Mouse (Mus musculus) forebrain, embryonic 11.5 days (tissue): Measurements from ENCODE around the gene Lrig1. TPM values are rescaled to one million over a fixed set of nuclear protein-coding genes. Genes with fewer than 3 reads are reported as not detected.

Source experiments
- ATAC-seq: fragments of 200-750 bp; cut with Nextera tagmentation; replicated peaks from 2 replicates; pipeline ENCODE4 v1.8.0; 2017; ENCODE audit warnings: moderate TSS enrichment; ENCODE audit not compliant: low FRiP score
- DNase-seq: peaks from one replicate; pipeline ENCODE4 v3.0.0-alpha.2; 2017; ENCODE audit warnings: low spot score
- H3K27ac ChIP-seq: fragments of 300-500 bp; sonication (generic); 2 replicates; pipeline ENCODE4 v1.5.1; 2014; ENCODE audit warnings: low read depth, low read length
- H3K27me3 ChIP-seq: fragments of 300-500 bp; sonication (generic); 2 replicates; pipeline ENCODE4 v1.6.1; 2014; ENCODE audit warnings: mild to moderate bottlenecking, low read length, mixed read lengths; ENCODE audit not compliant: control insufficient read depth, insufficient read depth
- H3K36me3 ChIP-seq: fragments of 300-500 bp; sonication (generic); 2 replicates; pipeline ENCODE4 v1.6.1; 2014; ENCODE audit warnings: mild to moderate bottlenecking, low read length, moderate library complexity, mixed read lengths; ENCODE audit not compliant: control insufficient read depth, insufficient read depth
- H3K4me1 ChIP-seq: fragments of 300-500 bp; sonication (generic); replicated peaks from 2 replicates; pipeline ENCODE4 v1.6.1; 2014; ENCODE audit warnings: low read length, mixed read lengths; ENCODE audit not compliant: control insufficient read depth, insufficient read depth
- H3K4me2 ChIP-seq: fragments of 300-500 bp; sonication (generic); 2 replicates; pipeline ENCODE4 v1.6.1; 2014; ENCODE audit warnings: low read depth, mild to moderate bottlenecking, low read length, moderate library complexity, mixed read lengths; ENCODE audit not compliant: severe bottlenecking
- H3K4me3 ChIP-seq: fragments of 300-500 bp; sonication (generic); 2 replicates; pipeline ENCODE4 v1.5.1; 2014; ENCODE audit warnings: low read depth, low read length
- H3K9ac ChIP-seq: fragments of 300-500 bp; sonication (generic); 2 replicates; pipeline ENCODE4 v1.6.1; 2014; ENCODE audit warnings: low read length
- H3K9me3 ChIP-seq: fragments of 300-500 bp; sonication (generic); 2 replicates; pipeline ENCODE4 v1.6.1; 2016; ENCODE audit warnings: low read length, mixed read lengths; ENCODE audit not compliant: control insufficient read depth
- WGBS: fragments of 180-500 bp; shearing (Covaris S2); extraction: QIAGEN DNeasy Blood & Tissue Kit; methylation state at CpG from one replicate; pipeline ENCODE4 v1.1.7; 2014; 5-methylcytosine and 5-hydroxymethylcytosine counted together
- polyA plus RNA-seq: library from polyadenylated mRNA; unstranded; fragments of >200 nt; fragmentation: Nextera tagmentation; extraction: Ambion mirVana; gene quantifications from 2 replicates; pipeline ENCODE4 v1.2.1, GENCODE M21; 2014

Lrig1 gene
- polyA plus RNA-seq, 1 experiment from 2014 or later = 21.7 TPM

DNA sequence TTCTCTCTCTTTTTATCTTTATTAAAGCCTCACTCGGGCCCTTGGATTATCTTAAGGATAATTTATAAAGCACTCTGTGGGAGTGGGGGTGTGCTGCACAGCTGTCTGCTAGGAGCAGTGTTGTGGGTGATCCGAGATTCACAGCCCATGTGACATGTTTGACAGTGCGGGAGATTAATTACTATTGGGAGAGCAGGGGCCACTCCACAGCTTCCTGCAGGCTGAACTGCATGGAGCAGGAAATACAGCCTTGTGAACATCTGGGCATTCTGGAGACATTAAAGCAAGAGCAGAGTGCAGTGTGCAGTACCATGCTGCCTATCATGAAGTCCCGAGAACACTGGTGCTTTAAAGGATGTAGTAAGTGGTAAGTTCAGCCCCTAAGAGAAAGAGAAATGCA is 107.2 kb downstream of the Lrig1 start:
- H3K4me2 ChIP-seq = no peak overlapping the region
- no peaks in the 10 kb centered on the region for H3K27me3 ChIP-seq
- WGBS = 23% methylated on average over 4 of the region's 4 CpGs
- no peaks in the 10 kb centered on the region for H3K9me3 ChIP-seq
- ATAC-seq (no peak), DNase-seq (peak; percentile 51)
- no peak overlapping the region for H3K27ac ChIP-seq
- H3K9ac ChIP-seq = no peak overlapping the region
- no peak overlapping the region for H3K4me3 ChIP-seq
- H3K4me1 ChIP-seq = no peaks in the 10 kb centered on the region; the same call in 1 of the 2 replicates
- no peaks in the 10 kb centered on the region for H3K36me3 ChIP-seq

DNA sequence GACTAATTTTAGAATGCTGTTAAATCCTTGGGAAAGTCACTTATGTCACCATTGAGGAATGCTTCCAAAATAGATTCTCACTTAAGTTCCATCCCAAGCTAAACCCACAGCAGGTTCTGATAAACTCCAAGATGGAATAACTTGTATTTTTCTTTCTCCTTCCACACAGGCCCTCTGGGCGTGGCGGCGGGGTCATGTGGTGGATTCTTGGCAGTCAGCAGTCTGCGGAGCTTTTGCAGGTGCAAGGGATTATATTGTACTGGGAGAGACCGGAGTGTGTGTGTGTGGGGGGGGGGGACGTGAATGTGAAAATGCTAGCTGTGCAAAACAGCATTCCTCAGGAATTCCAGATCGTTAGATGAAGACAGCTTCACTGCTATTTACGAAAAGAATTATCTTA is 107.7 kb downstream of the Lrig1 start:
- 34% methylated on average over 8 of the region's 8 CpGs for WGBS

DNA sequence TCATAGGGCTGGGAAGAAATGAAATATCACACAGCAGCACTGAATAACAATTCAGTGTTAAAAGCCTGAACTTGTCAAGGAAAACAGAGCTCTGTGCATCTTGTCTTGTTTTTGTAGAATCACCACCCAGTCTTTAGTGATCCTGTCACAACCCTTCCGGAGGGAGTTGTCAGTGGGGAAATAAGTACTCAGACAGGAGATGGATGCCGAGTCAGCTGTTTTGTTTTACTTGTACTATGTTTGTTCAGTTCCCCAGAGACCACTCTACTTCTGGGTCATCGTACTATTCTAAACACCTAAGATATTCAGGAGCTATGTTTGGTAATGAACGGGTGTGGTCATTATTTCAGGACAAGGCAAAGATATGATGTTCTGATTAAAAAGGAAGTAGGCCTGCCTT is 111.6 kb downstream of the Lrig1 start:
- DNase-seq (no peak), ATAC-seq (no peak)
- no peaks in the 10 kb centered on the region for H3K27me3 ChIP-seq
- no peaks in the 10 kb centered on the region for H3K36me3 ChIP-seq
- H3K4me2 ChIP-seq = no peak overlapping the region
- H3K9me3 ChIP-seq = no peaks in the 10 kb centered on the region
- H3K27ac ChIP-seq = no peak overlapping the region
- 90% methylated on average over 4 of the region's 4 CpGs for WGBS
- H3K4me1 ChIP-seq = no peaks in the 10 kb centered on the region; the same call in none of the 2 replicates
- no peak overlapping the region for H3K4me3 ChIP-seq
- H3K9ac ChIP-seq = no peak overlapping the region

More for the DNA sequence above, 107.7 kb downstream of the Lrig1 start:
- no peak overlapping the region for H3K9ac ChIP-seq
- no peaks in the 10 kb centered on the region for H3K27me3 ChIP-seq
- no peaks in the 10 kb centered on the region for H3K36me3 ChIP-seq
- H3K4me2 ChIP-seq = no peak overlapping the region
- peak; percentile 62 for DNase-seq
- no peaks in the 10 kb centered on the region for H3K9me3 ChIP-seq
- no peak overlapping the region for H3K4me3 ChIP-seq
- no peak for ATAC-seq
- H3K27ac ChIP-seq = no peak overlapping the region
- no peaks in the 10 kb centered on the region; the same call in 1 of the 2 replicates for H3K4me1 ChIP-seq

DNA sequence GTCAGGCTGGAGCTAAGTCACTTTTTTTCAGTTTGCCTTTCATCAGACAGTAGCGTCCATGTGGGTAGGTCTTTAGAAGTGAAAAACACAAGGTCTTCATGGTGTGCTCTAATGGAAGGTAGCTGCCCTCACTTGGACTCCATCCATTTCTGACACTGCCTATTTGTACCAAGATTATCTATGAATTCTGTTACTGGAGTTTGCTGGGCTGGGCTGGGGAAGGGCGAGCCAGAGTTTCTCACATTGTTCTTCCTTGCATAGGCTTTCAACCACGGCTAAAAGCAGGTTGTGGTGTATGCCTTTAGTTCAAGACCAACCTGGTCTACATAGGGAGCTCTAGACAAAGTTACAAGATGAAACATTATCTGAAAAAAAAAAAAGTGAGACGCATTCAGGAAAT is 115.0 kb downstream of the Lrig1 start:
- no peak overlapping the region for H3K9ac ChIP-seq
- DNase-seq (no peak), ATAC-seq (no peak)
- no peak overlapping the region for H3K27ac ChIP-seq
- H3K4me3 ChIP-seq = no peak overlapping the region
- no peaks in the 10 kb centered on the region for H3K9me3 ChIP-seq
- H3K4me1 ChIP-seq = peaks cover 2% of the 10 kb centered on the region; the same call in 1 of the 2 replicates
- H3K27me3 ChIP-seq = no peaks in the 10 kb centered on the region
- 87% methylated on average over 4 of the region's 4 CpGs for WGBS
- H3K36me3 ChIP-seq = no peaks in the 10 kb centered on the region
- H3K4me2 ChIP-seq = no peak overlapping the region

DNA sequence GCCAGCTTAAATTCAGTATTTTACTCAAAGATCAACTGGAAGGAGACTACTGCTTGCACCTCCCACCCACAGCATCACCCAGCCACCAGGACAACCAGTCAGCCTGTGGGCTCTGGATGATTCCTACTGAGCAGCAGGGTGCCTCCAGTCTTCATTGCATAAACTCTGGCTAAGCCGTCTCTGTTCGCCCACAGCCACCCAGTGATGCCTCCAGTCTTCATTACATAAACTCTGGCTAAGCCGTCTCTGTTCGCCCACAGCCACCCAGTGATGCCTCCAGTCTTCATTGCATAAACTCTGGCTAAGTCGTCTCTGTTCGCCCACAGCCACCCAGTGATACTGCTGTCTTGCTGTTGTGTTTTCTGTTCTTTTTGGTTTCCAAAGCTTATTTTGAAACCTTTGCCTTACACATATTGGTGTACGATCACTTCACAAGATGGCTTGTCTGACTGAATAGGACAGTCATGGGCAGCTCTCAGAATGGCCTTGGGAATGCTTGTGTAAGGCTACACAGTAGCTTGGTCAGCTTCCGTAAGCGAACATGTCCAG is 115.7 kb downstream of the Lrig1 start:
- Histone ChIP-seq H3K4me2 (no peak overlapping the region), H3K36me3 (no peaks in the 10 kb centered on the region), H3K4me3 (no peak overlapping the region), H3K9ac (no peak overlapping the region), H3K4me1 (peaks cover 2% of the 10 kb centered on the region; the same call in 1 of the 2 replicates), H3K27ac (no peak overlapping the region), H3K9me3 (no peaks in the 10 kb centered on the region), H3K27me3 (no peaks in the 10 kb centered on the region)
- DNase-seq (no peak), ATAC-seq (no peak)
- whole genome bisulfite sequencing = 94% methylated on average over 9 of the region's 9 CpGs

DNA sequence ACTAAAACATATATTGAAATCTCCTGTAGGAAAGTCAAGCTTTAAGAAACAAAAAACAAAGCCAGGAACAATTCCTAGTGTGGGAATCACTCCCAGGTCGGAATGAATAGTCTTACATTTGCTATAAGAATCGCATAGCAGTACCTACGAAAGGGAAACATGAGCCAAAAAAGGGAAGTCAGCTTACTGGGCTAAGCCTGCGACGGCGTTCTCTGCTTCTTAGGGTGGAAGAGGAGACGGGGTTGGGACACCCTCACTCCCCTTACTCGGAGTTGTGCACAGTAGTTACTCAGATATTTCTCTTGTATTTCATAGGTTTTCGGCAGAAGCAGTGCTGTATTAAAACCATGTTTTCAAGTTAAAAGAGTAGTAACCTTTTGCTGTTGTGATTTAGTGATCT is 117.9 kb downstream of the Lrig1 start:
- ATAC-seq (no peak), DNase-seq (no peak)
- Histone ChIP-seq H3K9me3 (no peaks in the 10 kb centered on the region), H3K9ac (no peak overlapping the region), H3K4me1 (peaks cover 10% of the 10 kb centered on the region), H3K27me3 (no peaks in the 10 kb centered on the region), H3K36me3 (no peaks in the 10 kb centered on the region), H3K4me2 (no peak overlapping the region), H3K27ac (no peak overlapping the region), H3K4me3 (no peak overlapping the region)
- 90% methylated on average over 9 of the region's 9 CpGs for WGBS

DNA sequence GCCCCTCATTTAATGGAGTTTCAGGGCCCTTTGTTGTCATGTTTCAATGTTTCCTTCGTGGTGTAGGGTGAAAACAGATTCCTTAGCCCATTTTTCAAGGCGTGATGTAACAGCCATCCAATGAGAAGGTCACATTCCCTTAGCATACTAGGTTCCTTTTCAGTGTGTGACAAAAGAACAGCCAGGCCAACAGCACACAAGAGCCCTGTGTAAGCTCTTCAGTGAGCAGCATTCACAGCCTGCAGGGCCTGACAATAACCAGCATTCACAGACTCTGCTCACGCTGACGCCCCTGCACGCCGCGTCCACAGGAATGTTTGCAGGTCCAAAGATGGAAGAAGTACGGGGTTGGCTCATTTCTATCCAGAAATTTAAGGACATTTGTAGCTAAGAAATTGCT is 122.0 kb downstream of the Lrig1 start:
- Histone ChIP-seq H3K4me3 (no peak overlapping the region), H3K27ac (peak overlapping the region; percentile 74; the same call in 1 of the 2 replicates), H3K27me3 (no peaks in the 10 kb centered on the region), H3K4me1 (peaks cover 18% of the 10 kb centered on the region; the same call in 1 of the 2 replicates), H3K9ac (no peak overlapping the region), H3K4me2 (peak overlapping the region; percentile 1; the same call in 1 of the 2 replicates), H3K9me3 (no peaks in the 10 kb centered on the region), H3K36me3 (no peaks in the 10 kb centered on the region)
- WGBS = 12% methylated on average over 8 of the region's 8 CpGs
- ATAC-seq (peak; percentile 97), DNase-seq (peak; percentile 86)

DNA sequence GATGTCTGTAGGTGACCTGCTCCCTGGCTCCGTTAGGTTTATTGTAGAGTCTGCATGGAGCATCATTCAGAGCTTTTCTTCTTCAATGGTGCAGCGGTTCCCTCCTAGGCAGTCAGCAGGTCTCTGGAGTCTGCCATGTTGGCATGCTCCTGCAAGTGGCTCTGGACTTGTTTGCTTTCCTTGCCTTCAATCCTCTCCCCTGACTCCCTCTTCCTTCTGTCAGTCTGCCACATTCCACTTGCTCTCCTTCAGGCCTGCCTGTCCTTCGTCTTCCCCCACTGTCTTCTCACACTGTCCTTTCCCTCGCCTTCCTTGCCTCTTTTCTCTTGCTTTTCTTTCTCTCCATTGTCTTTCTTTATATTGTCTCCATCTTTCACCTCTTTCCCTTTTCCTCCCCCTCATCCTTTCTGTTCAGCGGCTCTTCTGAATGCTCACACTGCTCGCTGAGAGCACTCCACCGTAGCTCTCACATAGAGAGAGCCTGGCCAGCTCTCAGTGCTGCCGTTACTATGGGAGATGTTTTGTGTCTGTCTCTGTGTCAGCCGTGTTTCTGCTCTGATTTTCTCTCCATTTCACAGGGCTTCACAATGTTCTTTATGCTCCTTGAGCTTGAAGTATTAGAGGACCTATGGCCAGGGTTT is 124.3 kb downstream of the Lrig1 start:
- DNase-seq = no peak
- peak overlapping the region; percentile 51; the same call in 1 of the 2 replicates for H3K27ac ChIP-seq
- 37% methylated on average over 9 of the region's 9 CpGs for WGBS
- H3K4me2 ChIP-seq = no peak overlapping the region
- peak overlapping the region; percentile 17; the same call in 1 of the 2 replicates for H3K9ac ChIP-seq
- no peak overlapping the region for H3K4me3 ChIP-seq
- no peaks in the 10 kb centered on the region for H3K9me3 ChIP-seq
- no peaks in the 10 kb centered on the region for H3K27me3 ChIP-seq
- H3K36me3 ChIP-seq = no peaks in the 10 kb centered on the region
- H3K4me1 ChIP-seq = peaks cover 16% of the 10 kb centered on the region; the same call in 1 of the 2 replicates
- no peak for ATAC-seq

DNA sequence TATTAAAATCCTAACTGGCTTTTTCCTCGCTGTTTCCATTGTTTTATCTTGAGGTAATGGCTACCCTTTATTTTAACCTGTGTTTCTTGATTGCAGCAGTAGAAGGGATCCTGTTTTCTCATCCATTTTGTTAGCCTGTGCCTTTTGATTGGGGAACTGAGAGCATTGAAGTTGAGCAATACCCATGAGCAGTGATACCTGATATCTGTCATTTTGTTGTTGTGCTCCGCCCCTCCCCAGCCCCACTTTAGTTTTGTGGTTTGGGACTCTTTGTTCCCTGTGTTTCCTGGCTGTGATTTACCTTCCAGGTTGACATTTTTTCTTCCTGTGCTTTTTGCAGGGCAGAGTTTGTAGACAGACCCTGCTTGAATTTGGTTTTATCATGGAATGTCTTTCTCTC is 131.9 kb downstream of the Lrig1 start:
- Histone ChIP-seq H3K9me3 (no peaks in the 10 kb centered on the region), H3K27me3 (no peaks in the 10 kb centered on the region), H3K36me3 (no peaks in the 10 kb centered on the region), H3K4me3 (no peak overlapping the region), H3K4me1 (no peaks in the 10 kb centered on the region), H3K27ac (no peak overlapping the region), H3K4me2 (no peak overlapping the region), H3K9ac (no peak overlapping the region)
- no peak for ATAC-seq
- WGBS = 97% methylated on average over 2 of the region's 2 CpGs
- no peak for DNase-seq
